Mouse (Mus musculus) Patski (cell line): ENCODE results near the gene Ehhadh. TPM values are rescaled to one million over a fixed set of nuclear protein-coding genes. Genes with fewer than 3 reads are reported as not detected.
A peak's percentile ranks its signal among the peaks of the same experiment; 100 is the strongest.

ENCODE experiments used
- ATAC-seq: fragments of 100-300 bp; one replicate; pipeline ENCODE4 v1.8.0; 2021
- CTCF ChIA-PET: fragments of 350-600 bp; sonication (Branson Sonifier 250); formaldehyde crosslinking; loops from one replicate; lab custom pipeline; 2022; ENCODE audit warnings: inconsistent platforms; lab: Charles Lee
- POLR2A ChIA-PET: fragments of 350-600 bp; sonication (Branson Sonifier 250); formaldehyde crosslinking; loops from one replicate; lab custom pipeline; 2022; ENCODE audit warnings: antibody characterized with exemption, inconsistent platforms; lab: Charles Lee
- DNase-seq: peaks from one replicate; pipeline ENCODE4 v3.0.0-alpha.2; 2011; ENCODE audit warnings: low read depth, low spot score
- H3K27me3 ChIP-seq: fragments of 371-371 bp; one replicate; pipeline ENCODE4 v1.5.1; 2021
- CTCF ChIP-seq: fragments of 100-300 bp; IDR thresholded peaks from one replicate; pipeline ENCODE4 v1.5.1; 2021
- in situ Hi-C: fragments of 300-500 bp; cut with MboI; formaldehyde crosslinking; loops from 3 replicates; pipeline ENCODE4 v1.11.1; 2018; ENCODE audit warnings: low pct_unique_long_range_greater_than_20kb, mixed read lengths
- polyA plus RNA-seq: library from polyadenylated mRNA; unstranded; gene quantifications from one replicate; pipeline ENCODE4 v1.2.3, GENCODE M21; 2021

Ehhadh gene
- polyA plus RNA-seq, 1 experiment from 2014 or later, result 0.08 TPM

DNA sequence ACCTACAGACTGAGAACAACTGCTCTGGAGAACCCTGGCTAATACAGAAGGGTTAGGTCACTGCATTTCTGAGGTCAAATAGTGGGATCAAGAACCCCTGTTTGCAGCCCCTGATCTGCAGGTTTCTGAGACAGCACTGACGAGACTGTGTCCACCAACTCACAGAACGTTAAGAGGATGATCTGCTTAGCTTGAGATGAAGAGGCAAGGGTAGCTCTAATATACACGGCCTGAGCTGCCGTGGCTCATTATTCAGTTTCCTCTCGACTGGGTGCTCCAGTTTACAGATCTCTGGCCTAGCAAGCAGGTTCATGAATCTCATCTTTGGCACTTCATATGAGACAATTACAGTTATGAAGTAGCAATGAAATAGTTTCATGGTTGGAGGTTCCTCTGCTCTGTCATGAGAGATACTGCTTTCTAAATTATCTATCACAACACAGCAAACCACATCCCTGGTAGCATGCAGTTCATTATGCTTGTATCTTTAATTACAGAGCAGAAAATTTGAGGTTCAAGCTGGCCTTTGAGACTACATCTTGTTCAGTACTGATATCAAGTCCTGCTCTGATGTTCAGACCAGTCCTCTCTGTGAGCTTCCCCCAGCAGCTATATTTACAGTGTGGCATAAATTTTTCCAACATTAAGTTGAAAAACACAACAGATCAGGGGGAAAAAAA is 45.3 kb downstream of the Ehhadh start:
- DNase-seq (no peak), ATAC-seq (no peak)
- in situ Hi-C loops, result no loop called here
- CTCF ChIA-PET, result interaction anchor here (1.7 kb wide), 1 partner anchor 50 kb away, joined by 3 read pairs; no protein-coding TSS in a partner anchor
- no peak for TF ChIP-seq CTCF
- peaks cover 15% of the 10 kb centered on the region for H3K27me3 ChIP-seq
- POLR2A ChIA-PET, result no interaction called here

DNA sequence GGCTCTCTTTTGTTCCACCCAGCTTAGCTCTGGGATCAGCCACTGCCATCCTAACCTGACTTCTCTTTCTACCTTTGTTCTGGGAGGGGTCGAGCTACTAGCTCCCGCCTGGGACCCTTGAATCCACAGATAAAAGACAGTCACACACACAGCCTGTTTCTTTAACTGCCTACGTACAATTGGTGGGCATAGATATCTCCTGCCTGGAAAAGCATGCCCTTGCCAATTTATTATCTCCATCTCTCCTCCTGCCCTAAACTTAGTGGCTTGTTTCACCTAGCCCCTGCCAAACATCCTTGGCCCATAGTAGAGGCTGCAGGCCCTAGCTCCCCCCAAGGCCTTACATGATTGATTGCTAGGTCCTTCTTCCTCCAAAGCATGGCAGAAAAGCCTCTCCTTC is 46.1 kb downstream of the Ehhadh start:
- in situ Hi-C loops, result no loop called here
- TF ChIP-seq CTCF, result no peak
- DNase-seq (no peak), ATAC-seq (no peak)
- POLR2A ChIA-PET, result no interaction called here
- CTCF ChIA-PET, result no interaction called here
- peaks cover 20% of the 10 kb centered on the region for H3K27me3 ChIP-seq

DNA sequence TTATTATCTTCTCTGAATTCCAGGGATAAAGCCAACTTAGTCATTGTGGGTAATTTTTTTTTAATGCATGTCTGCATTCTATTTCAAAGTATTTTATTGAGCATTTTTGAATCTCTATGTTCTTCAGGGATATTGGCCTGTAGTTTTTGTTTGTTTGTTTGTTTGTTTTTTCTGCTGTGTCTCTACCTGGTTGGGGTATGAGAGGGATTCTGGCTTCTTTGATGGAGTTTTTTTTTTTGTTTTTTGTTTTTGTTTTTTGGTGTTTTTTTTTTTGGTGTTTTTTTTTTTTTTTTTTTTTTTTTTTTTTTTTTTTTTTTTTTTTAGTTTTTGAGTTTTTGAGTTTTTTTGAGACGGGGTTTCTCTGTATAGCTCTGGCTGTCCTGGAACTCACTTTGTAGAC is 52.0 kb downstream of the Ehhadh start:
- ATAC-seq, result no peak
- H3K27me3 ChIP-seq, result peaks cover 38% of the 10 kb centered on the region
- CTCF ChIA-PET, result no interaction called here
- TF ChIP-seq CTCF, result no peak
- in situ Hi-C loops, result no loop called here
- POLR2A ChIA-PET, result no interaction called here
- DNase-seq, result no peak

DNA sequence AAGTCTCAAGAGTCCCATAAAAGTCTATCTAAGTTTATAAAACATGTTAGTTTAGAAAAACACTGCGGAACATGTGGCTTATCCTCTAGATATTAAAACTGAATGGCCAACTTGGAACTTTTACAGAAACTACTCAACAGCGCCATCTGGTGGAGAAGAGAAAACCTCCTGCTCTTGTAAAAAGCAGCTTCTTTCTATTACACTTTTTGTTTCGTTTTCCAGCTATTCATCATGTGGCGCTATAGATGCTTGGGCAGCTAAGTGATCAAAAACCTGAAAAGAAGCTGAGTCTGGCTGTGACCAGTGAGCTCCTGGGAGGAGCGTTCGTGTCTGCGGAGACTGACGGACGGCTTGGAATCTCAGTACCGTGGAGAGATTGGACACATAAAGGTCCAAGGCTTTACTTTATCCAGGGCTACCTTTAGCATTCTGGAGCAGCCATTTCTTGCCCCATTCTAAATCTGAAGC is 59.7 kb downstream of the Ehhadh start:
- ChIA-PET CTCF (interaction anchor here (0.6 to 2.5 kb wide), 21 partner anchors 9 to 240 kb away, joined by 3 to 17 read pairs (median 3); partner anchors contain the start of gene Map3k13), POLR2A (no interaction called here)
- DNase-seq (peak; percentile 25), ATAC-seq (no peak)
- TF ChIP-seq CTCF, result peak; percentile 68
- in situ Hi-C loops, result loop anchor here (5.0 to 10.0 kb wide), 2 partner anchors 113 to 236 kb away; no protein-coding TSS in a partner anchor
- H3K27me3 ChIP-seq, result peaks cover 16% of the 10 kb centered on the region

DNA sequence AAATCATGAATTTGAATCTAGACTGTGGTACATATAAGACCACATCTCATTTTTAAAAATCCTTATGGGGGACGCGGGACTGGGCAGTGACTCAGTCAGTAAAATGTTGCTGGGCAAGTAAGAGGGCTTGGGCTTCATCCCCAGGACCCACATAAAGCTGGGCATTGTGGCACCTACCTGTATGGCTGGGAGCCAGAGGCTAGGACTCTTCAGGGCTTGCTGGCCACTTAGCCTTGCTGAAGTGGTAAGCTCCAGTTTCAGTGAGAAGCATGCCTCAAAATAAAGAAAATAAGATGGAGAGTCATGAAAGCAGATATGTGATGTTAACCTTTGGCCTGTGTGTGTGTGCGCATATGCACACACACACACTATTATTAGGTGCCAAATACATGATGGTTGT is 60.2 kb downstream of the Ehhadh start:
- TF ChIP-seq CTCF, result no peak
- in situ Hi-C loops, result loop anchor here (5.0 to 10.0 kb wide), 2 partner anchors 113 to 235 kb away; no protein-coding TSS in a partner anchor
- ChIA-PET POLR2A (no interaction called here), CTCF (interaction anchor here (1.0 to 2.5 kb wide), 14 partner anchors 11 to 239 kb away, joined by 3 to 17 read pairs (median 4); partner anchors contain the start of gene Map3k13)
- DNase-seq, result no peak
- peaks cover 16% of the 10 kb centered on the region for H3K27me3 ChIP-seq
- ATAC-seq, result no peak

DNA sequence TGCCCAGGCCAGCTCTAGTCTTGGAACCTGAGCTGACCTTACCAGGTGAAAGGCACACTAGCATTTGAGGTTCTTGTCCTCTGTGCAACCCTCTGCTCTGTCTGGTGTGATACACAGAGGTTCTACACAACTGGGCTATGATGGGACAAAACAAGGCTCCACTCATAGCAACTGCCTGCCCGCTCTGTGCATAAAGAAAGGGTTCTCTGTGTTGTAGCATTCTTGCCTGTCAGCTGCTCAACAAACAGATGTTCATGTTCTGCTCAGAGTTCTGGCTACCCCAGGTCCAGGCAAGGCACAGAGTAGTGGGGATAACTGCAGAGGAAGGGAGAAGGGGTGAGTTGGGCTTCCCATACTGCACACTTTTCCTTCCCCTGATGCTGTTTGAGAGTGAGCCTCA is 63.3 kb downstream of the Ehhadh start:
- H3K27me3 ChIP-seq, result peaks cover 7% of the 10 kb centered on the region
- ChIA-PET POLR2A (no interaction called here), CTCF (no interaction called here)
- ATAC-seq (no peak), DNase-seq (no peak)
- no peak for TF ChIP-seq CTCF
- in situ Hi-C loops, result loop anchor here (10.0 kb wide), 1 partner anchor 109 kb away; no protein-coding TSS in a partner anchor

DNA sequence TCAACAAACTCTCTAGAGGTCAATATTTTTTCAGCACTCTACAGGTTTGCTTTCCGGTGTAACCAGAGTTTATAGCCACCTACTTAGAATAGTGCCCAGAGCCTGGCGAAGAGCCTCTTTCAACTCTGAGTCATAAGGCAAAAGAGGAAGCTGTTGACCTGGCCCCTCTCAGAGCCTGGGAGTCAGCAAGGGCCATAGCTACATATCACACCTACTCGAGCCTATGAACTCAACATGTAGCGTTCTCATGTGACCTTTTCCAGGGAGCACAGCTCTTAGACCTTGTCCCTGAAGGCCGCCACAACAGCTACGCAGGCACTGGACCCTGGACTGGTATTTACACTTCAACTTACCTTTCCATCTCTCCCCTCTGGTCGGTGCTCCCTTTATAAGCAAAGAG is 67.8 kb downstream of the Ehhadh start:
- ATAC-seq, result no peak
- TF ChIP-seq CTCF, result no peak
- no peak for DNase-seq
- POLR2A ChIA-PET, result interaction anchor here (0.7 kb wide), 1 partner anchor 192 kb away, joined by 4 read pairs; no protein-coding TSS in a partner anchor
- CTCF ChIA-PET, result no interaction called here
- in situ Hi-C loops, result loop anchor here (10.0 kb wide), 1 partner anchor 105 kb away; no protein-coding TSS in a partner anchor
- peaks cover 7% of the 10 kb centered on the region for H3K27me3 ChIP-seq

DNA sequence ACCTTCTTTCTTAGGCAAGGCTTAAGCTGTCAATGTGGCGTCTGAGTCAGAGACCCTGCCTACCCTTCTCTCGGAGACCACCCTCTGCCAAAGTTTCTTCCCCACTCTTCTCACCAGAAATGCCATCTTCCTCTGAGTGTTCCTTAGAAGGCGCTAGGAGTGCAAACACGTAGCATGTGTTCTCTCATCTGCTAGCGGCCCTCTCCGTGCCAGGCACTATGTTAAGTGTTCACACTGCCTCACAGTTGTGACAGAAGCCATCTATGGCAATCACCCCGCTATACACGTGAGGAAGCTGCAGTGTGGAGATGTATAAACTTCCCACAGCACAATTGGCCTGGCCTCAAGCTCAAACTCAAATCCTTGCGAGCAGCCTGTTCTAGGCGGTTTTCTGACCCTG is 73.1 kb downstream of the Ehhadh start:
- TF ChIP-seq CTCF, result no peak
- POLR2A ChIA-PET, result no interaction called here
- DNase-seq (no peak), ATAC-seq (no peak)
- in situ Hi-C loops, result no loop called here
- no peaks in the 10 kb centered on the region for H3K27me3 ChIP-seq
- CTCF ChIA-PET, result no interaction called here

Other genes with a start within 250 kb of the Ehhadh start
- gene 2510009E07Rik, start 93.1 kb downstream of the Ehhadh start, polyA plus RNA-seq, result 3.8 TPM
- 0.83 TPM for gene Map3k13, start 6.5 kb upstream of the Ehhadh start, polyA plus RNA-seq
- gene Tmem41a, start 159.7 kb upstream of the Ehhadh start, polyA plus RNA-seq, result 11.2 TPM
- 0.30 TPM for gene Liph, start 207.9 kb upstream of the Ehhadh start, polyA plus RNA-seq
- gene Senp2, start 221.7 kb upstream of the Ehhadh start, polyA plus RNA-seq, result 35.3 TPM